In genomic region chr17:90962904-90963531, GRCm38 (mm10) we compare ENCODE assay signal across 7 mouse cellular contexts.
DNase-seq lines count a peak whose midpoint lies in the region; ATAC-seq and TF ChIP-seq lines count a peak whose summit lies in the region.

No protein-coding gene starts in this region.

- ATAC-seq in embryonic facial prominence, embryonic 11.5 days (replicated peaks; ENCODE audit: insufficient number of reproducible peaks, low FRiP score, low TSS enrichment, low read depth): no peak
- ATAC-seq in monocyte, adult 5-6 weeks (replicated peaks; ENCODE audit: insufficient number of reproducible peaks, low FRiP score, low TSS enrichment, poor library complexity, severe bottlenecking): no peak

- no peaks in the 10 kb centered on the region for H3K36me3 ChIP-seq in embryonic facial prominence, embryonic 11.5 days (replicated peaks; ENCODE audit: control insufficient read depth, insufficient read depth, low read depth, low read length)
- H3K36me3 ChIP-seq in limb, embryonic 10.5 days: no peaks in the 10 kb centered on the region

- TF ChIP-seq POLR2A in bone marrow, adult 2 months (IDR thresholded peaks at IDR 0.05; ENCODE audit: borderline replicate concordance, control insufficient read depth, low read depth, low read length): no peak

- WGBS in bone marrow, adult 2 months: 80% methylated on average over 4 of the region's 4 CpGs
- 60% methylated on average over 4 of the region's 4 CpGs for WGBS in embryonic facial prominence, embryonic 11.5 days
- WGBS in limb, embryonic 10.5 days: 64% methylated on average over 4 of the region's 4 CpGs

- DNase-seq in left cerebral cortex, postnatal 4 days: peak; percentile 9
- DNase-seq in left cerebral cortex, postnatal 36 days (ENCODE audit: low spot score in 2 of 2): no peak
- peak; percentile 59 for DNase-seq in embryonic facial prominence, embryonic 11.5 days (ENCODE audit: low spot score)
- peak; percentile 46 for DNase-seq in limb, embryonic 10.5 days (ENCODE audit: low spot score)
- DNase-seq in ovary, postnatal 10 days (ENCODE audit: low spot score): peak; percentile 1

- no peak overlapping the region for H3K4me3 ChIP-seq in bone marrow, adult 2 months (replicated peaks; ENCODE audit: control insufficient read depth, low read depth, low read length)
- H3K4me3 ChIP-seq in embryonic facial prominence, embryonic 11.5 days (ENCODE audit: low read depth, low read length): no peak overlapping the region
- H3K4me3 ChIP-seq in limb, embryonic 10.5 days: no peak overlapping the region

- H3K9me3 ChIP-seq in embryonic facial prominence, embryonic 11.5 days (replicated peaks; ENCODE audit: control insufficient read depth, low read length): no peaks in the 10 kb centered on the region
- H3K9me3 ChIP-seq in limb, embryonic 10.5 days (replicated peaks): no peaks in the 10 kb centered on the region

- no peak overlapping the region for H3K27ac ChIP-seq in bone marrow, adult 2 months (ENCODE audit: control insufficient read depth, insufficient read depth, low read depth, low read length, poor library complexity)
- no peak overlapping the region for H3K27ac ChIP-seq in embryonic facial prominence, embryonic 11.5 days (replicated peaks; ENCODE audit: low read depth, low read length)
- H3K27ac ChIP-seq in limb, embryonic 10.5 days: no peak overlapping the region

- no peak overlapping the region for H3K9ac ChIP-seq in embryonic facial prominence, embryonic 11.5 days (replicated peaks; ENCODE audit: low read length)

- H3K27me3 ChIP-seq in embryonic facial prominence, embryonic 11.5 days (ENCODE audit: control insufficient read depth, insufficient read depth, low read length): no peaks in the 10 kb centered on the region
- no peaks in the 10 kb centered on the region for H3K27me3 ChIP-seq in limb, embryonic 10.5 days (ENCODE audit: low read depth, poor library complexity, severe bottlenecking)

- no peak overlapping the region for H3K4me2 ChIP-seq in embryonic facial prominence, embryonic 11.5 days (ENCODE audit: low read depth, low read length)

- intact Hi-C loops in left cerebral cortex, postnatal 4 days (cut with DNase I): no loop called here
- intact Hi-C loops in left cerebral cortex, postnatal 36 days (cut with DNase I): no loop called here

- no peaks in the 10 kb centered on the region; the same call in 1 of the 2 replicates for H3K4me1 ChIP-seq in bone marrow, adult 2 months (ENCODE audit: control insufficient read depth, insufficient read depth, low read length)
- no peaks in the 10 kb centered on the region for H3K4me1 ChIP-seq in embryonic facial prominence, embryonic 11.5 days (ENCODE audit: control insufficient read depth, insufficient read depth, low read length)
- no peaks in the 10 kb centered on the region for H3K4me1 ChIP-seq in limb, embryonic 10.5 days

- TF ChIP-seq CTCF in bone marrow, adult 2 months (IDR thresholded peaks at IDR 0.05; ENCODE audit: control insufficient read depth, insufficient read depth, low read length): 0 out of 2 replicates have a peak, but pooled peaks have one; percentile 5

Comparison
In these comparisons a context has a peak if more than half of its experiments do, and no peak if none do; other contexts are left out.
1. DNase-seq: peak in left cerebral cortex, postnatal 4 days (single experiment), embryonic facial prominence, embryonic 11.5 days (single experiment), limb, embryonic 10.5 days (single experiment) and ovary, postnatal 10 days (single experiment); none in left cerebral cortex, postnatal 36 days (0 of 2).